Mouse (Mus musculus) cerebellum, adult 2 months (tissue): ENCODE results near the gene Ccdc97.

ENCODE experiments used
- CTCF ChIP-seq: fragments of 200-500 bp; IDR thresholded peaks from 2 replicates; pipeline ENCODE4 v1.5.1; 2011; ENCODE audit warnings: low read depth, mild to moderate bottlenecking, control low read depth, low read length, moderate library complexity, borderline replicate concordance; ENCODE audit not compliant: insufficient read depth
- POLR2A ChIP-seq: fragments of 200-500 bp; IDR thresholded peaks from 2 replicates; pipeline ENCODE4 v1.6.1; 2011; ENCODE audit warnings: low read length, control low read depth, borderline replicate concordance; ENCODE audit not compliant: insufficient read depth

DNA sequence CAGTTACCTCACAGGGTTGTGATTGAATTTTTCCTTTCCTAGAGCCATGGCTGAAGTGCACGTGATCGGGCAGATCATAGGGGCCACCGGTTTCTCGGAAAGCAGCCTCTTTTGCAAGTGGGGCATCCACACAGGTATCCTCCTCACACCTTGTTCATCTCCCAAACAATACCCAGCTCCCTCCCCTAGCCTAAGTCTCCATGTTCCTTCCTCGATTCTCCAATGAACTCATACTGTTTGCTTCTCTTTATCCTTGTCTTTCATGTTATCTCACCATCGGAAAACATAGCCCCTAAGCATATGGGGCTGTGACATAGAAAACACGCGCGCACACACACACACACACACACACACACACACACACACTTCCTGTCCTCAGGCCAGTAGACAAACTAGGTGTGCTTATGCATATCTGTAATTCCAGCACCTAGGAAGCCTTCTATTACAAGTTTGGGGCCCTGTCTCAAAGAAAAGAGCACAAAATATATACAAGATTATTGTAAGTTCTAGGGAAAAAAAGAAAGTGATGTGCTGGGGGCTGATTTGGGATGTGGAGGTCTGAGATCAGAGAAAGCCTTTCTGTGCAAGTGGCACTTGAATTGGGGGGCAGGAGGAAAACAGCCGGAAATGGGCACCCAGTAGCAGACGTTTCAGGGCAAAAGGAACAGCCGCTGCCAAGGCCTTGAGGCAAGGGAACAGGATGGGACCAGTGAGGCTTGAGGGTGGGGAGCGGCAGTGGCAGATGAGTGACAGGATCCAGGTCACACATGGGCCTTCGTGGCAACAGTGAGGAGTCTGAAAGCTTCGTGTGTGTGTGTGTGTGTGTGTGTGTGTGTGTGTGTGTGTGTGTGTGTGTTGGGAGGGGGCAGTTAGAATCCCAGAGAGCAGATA is 37.3 kb downstream of the Ccdc97 start:
- TF ChIP-seq POLR2A (no peak), CTCF (no peak)
